In genomic region chr4:106530113-106530482, GRCm38 (mm10) we compare ENCODE assay signal across 12 mouse cellular contexts. TPM values are rescaled to one million over a fixed set of nuclear protein-coding genes. Genes with fewer than 3 reads are reported as not detected.
DNase-seq lines count a peak whose midpoint lies in the region; ATAC-seq and TF ChIP-seq lines count a peak whose summit lies in the region.
"Had no signal": no experiment of that assay in that cellular context is flagged by ENCODE, and none has a peak within 500 bp of the region (broad histone marks: within the 10 kb centered on the region; RNA-seq: fewer than 3 reads in every experiment).

No protein-coding gene starts in this region.

- no peak overlapping the region for H3K9ac ChIP-seq in liver, embryonic 12.5 days
- H3K9ac ChIP-seq in liver, postnatal 0 days (replicated peaks): no peak overlapping the region
- H3K9ac ChIP-seq in forebrain, postnatal 0 days: no peak overlapping the region
- no peak overlapping the region for H3K9ac ChIP-seq in intestine, embryonic 16.5 days (ENCODE audit: low read depth, low read length)
- no peak overlapping the region for H3K9ac ChIP-seq in stomach, embryonic 15.5 days

- no peak overlapping the region for H3K4me3 ChIP-seq in liver, embryonic 12.5 days
- H3K4me3 ChIP-seq in liver, postnatal 0 days (ENCODE audit: low read depth, low read length): no peak overlapping the region
- H3K4me3 ChIP-seq in forebrain, postnatal 0 days (ENCODE audit: low read depth, low read length): no peak overlapping the region
- no peak overlapping the region for H3K4me3 ChIP-seq in intestine, embryonic 16.5 days (ENCODE audit: low read length)
- H3K4me3 ChIP-seq in stomach, embryonic 15.5 days (replicated peaks): no peak overlapping the region

- TF ChIP-seq CTCF in liver, postnatal 0 days (IDR thresholded peaks at IDR 0.05; ENCODE audit: low read depth): no peak
- no peak for TF ChIP-seq CTCF in forebrain, postnatal 0 days (IDR thresholded peaks at IDR 0.05; ENCODE audit: low read depth)

- 55% methylated on average over 9 of the region's 9 CpGs for WGBS in liver, embryonic 12.5 days (ENCODE audit: insufficient replicate concordance)
- WGBS in liver, postnatal 0 days (ENCODE audit: insufficient replicate concordance): 67% methylated on average over 9 of the region's 9 CpGs
- 63% methylated on average over 9 of the region's 9 CpGs for WGBS in forebrain, postnatal 0 days
- WGBS in intestine, embryonic 16.5 days: 70% methylated on average over 9 of the region's 9 CpGs
- 68% methylated on average over 9 of the region's 9 CpGs for WGBS in stomach, embryonic 15.5 days

- H3K9me3 ChIP-seq in liver, embryonic 12.5 days (replicated peaks): no peaks in the 10 kb centered on the region
- no peaks in the 10 kb centered on the region for H3K9me3 ChIP-seq in liver, postnatal 0 days (ENCODE audit: low read length)
- H3K9me3 ChIP-seq in forebrain, postnatal 0 days (ENCODE audit: low read length): no peaks in the 10 kb centered on the region
- H3K9me3 ChIP-seq in intestine, embryonic 16.5 days (ENCODE audit: control insufficient read depth, low read length): no peaks in the 10 kb centered on the region
- no peaks in the 10 kb centered on the region for H3K9me3 ChIP-seq in stomach, embryonic 15.5 days

- intact Hi-C loops in left cerebral cortex, postnatal 14 days (cut with DNase I): no loop called here

- no peak for DNase-seq in liver, postnatal 0 days
- DNase-seq in forebrain, postnatal 0 days: no peak
- DNase-seq in left cerebral cortex, postnatal 14 days (ENCODE audit: low spot score in 2 of 2): no peak
- no peak for DNase-seq in T-cell, adult 2 months (ENCODE audit: low spot score)

- peak; percentile 38 for ATAC-seq in liver, embryonic 12.5 days
- ATAC-seq in liver, postnatal 0 days: no peak
- 0 out of 2 replicates have a peak, but pooled peaks have one; percentile 12 for ATAC-seq in forebrain, postnatal 0 days
- peak; percentile 26; the same call in 1 of the 2 replicates for ATAC-seq in intestine, embryonic 16.5 days
- 0 out of 2 replicates have a peak, but pooled peaks have one; percentile 18 for ATAC-seq in stomach, embryonic 15.5 days (ENCODE audit: insufficient read depth, low FRiP score, low read depth)

- no peak overlapping the region for H3K4me2 ChIP-seq in liver, embryonic 12.5 days
- H3K4me2 ChIP-seq in liver, postnatal 0 days (ENCODE audit: low read depth, low read length): no peak overlapping the region
- H3K4me2 ChIP-seq in forebrain, postnatal 0 days (ENCODE audit: low read depth): no peak overlapping the region
- H3K4me2 ChIP-seq in intestine, embryonic 16.5 days (ENCODE audit: low read depth, low read length): no peak overlapping the region
- H3K4me2 ChIP-seq in stomach, embryonic 15.5 days: no peak overlapping the region

- H3K27ac ChIP-seq in liver, embryonic 12.5 days: no peak overlapping the region
- H3K27ac ChIP-seq in liver, postnatal 0 days (ENCODE audit: low read depth): no peak overlapping the region
- H3K27ac ChIP-seq in forebrain, postnatal 0 days (ENCODE audit: low read depth, low read length): no peak overlapping the region
- no peak overlapping the region for H3K27ac ChIP-seq in intestine, embryonic 16.5 days (ENCODE audit: low read length)
- no peak overlapping the region for H3K27ac ChIP-seq in stomach, embryonic 15.5 days
- H3K27ac ChIP-seq: macrophage had no signal

- H3K27me3 ChIP-seq in liver, embryonic 12.5 days (replicated peaks): peaks cover 3% of the 10 kb centered on the region; the same call in 1 of the 2 replicates
- H3K27me3 ChIP-seq in liver, postnatal 0 days (ENCODE audit: insufficient read depth, low read length): no peaks in the 10 kb centered on the region
- no peaks in the 10 kb centered on the region for H3K27me3 ChIP-seq in forebrain, postnatal 0 days (ENCODE audit: insufficient read depth, low read length)
- H3K27me3 ChIP-seq in intestine, embryonic 16.5 days (replicated peaks; ENCODE audit: control insufficient read depth, insufficient read depth, low read length): no peaks in the 10 kb centered on the region
- no peaks in the 10 kb centered on the region for H3K27me3 ChIP-seq in stomach, embryonic 15.5 days (replicated peaks)

- TF ChIP-seq EP300 in liver, postnatal 0 days (IDR thresholded peaks at IDR 0.05; ENCODE audit: low read depth): no peak

- H3K4me1 ChIP-seq in liver, embryonic 12.5 days: peaks cover 7% of the 10 kb centered on the region
- peaks cover 11% of the 10 kb centered on the region for H3K4me1 ChIP-seq in liver, postnatal 0 days (ENCODE audit: insufficient read depth)
- no peaks in the 10 kb centered on the region for H3K4me1 ChIP-seq in forebrain, postnatal 0 days (ENCODE audit: insufficient read depth)
- H3K4me1 ChIP-seq in intestine, embryonic 16.5 days (ENCODE audit: control insufficient read depth, insufficient read depth, low read length): 0 out of 2 replicates have a peak, but pooled peaks cover 3% of the 10 kb centered on the region
- no peaks in the 10 kb centered on the region for H3K4me1 ChIP-seq in stomach, embryonic 15.5 days

- no peaks in the 10 kb centered on the region for H3K36me3 ChIP-seq in liver, embryonic 12.5 days
- no peaks in the 10 kb centered on the region for H3K36me3 ChIP-seq in liver, postnatal 0 days (replicated peaks; ENCODE audit: insufficient read depth, low read length)
- H3K36me3 ChIP-seq in forebrain, postnatal 0 days (ENCODE audit: insufficient read depth): no peaks in the 10 kb centered on the region
- no peaks in the 10 kb centered on the region for H3K36me3 ChIP-seq in intestine, embryonic 16.5 days (ENCODE audit: control insufficient read depth, insufficient read depth, low read length)
- H3K36me3 ChIP-seq in stomach, embryonic 15.5 days: no peaks in the 10 kb centered on the region

RNA-seq across cellular contexts. Expression of gene Dhcr24, which starts 30.7 kb away (rescaled TPM):
- 5.8 and 5.9 TPM in 2 replicates for polyA plus RNA-seq in liver, embryonic 12.5 days (2016; fragmentation: Nextera tagmentation; extraction: Ambion mirVana)
- 13.6 and 17.1 TPM in 2 replicates for polyA plus RNA-seq in liver, postnatal 0 days (2015; fragmentation: Nextera tagmentation; extraction: Ambion mirVana)
- total RNA-seq in forebrain, postnatal 0 days (2014; rRNA removed): 101 and 105 TPM in 2 replicates
- polyA plus RNA-seq in forebrain, postnatal 0 days (2015; fragmentation: Nextera tagmentation; extraction: Ambion mirVana): 7.0 and 7.7 TPM in 2 replicates
- polyA plus RNA-seq in intestine, embryonic 16.5 days (2015; fragmentation: Nextera tagmentation; extraction: Ambion mirVana): 5.5 and 6.4 TPM in 2 replicates
- polyA plus RNA-seq in stomach, embryonic 15.5 days (2015; fragmentation: Nextera tagmentation; extraction: Ambion mirVana): 6.3 and 7.7 TPM in 2 replicates
- total RNA-seq in left cerebral cortex, postnatal 14 days (2021): 100 to 1,000 TPM; 112 to 119 TPM

RNA-seq across cellular contexts. Expression of gene Bsnd, which starts 38.0 kb away (rescaled TPM):
- not detected in 2 replicates for polyA plus RNA-seq in liver, embryonic 12.5 days (2016; fragmentation: Nextera tagmentation; extraction: Ambion mirVana)
- not detected in 2 replicates for polyA plus RNA-seq in liver, postnatal 0 days (2015; fragmentation: Nextera tagmentation; extraction: Ambion mirVana)
- not detected in 2 replicates for total RNA-seq in forebrain, postnatal 0 days (2014; rRNA removed)
- not detected in 2 replicates for polyA plus RNA-seq in forebrain, postnatal 0 days (2015; fragmentation: Nextera tagmentation; extraction: Ambion mirVana)
- polyA plus RNA-seq in intestine, embryonic 16.5 days (2015; fragmentation: Nextera tagmentation; extraction: Ambion mirVana): not detected in 2 replicates
- polyA plus RNA-seq in stomach, embryonic 15.5 days (2015; fragmentation: Nextera tagmentation; extraction: Ambion mirVana): not detected in 2 replicates
- not detected for total RNA-seq in left cerebral cortex, postnatal 14 days (2021)
- total RNA-seq: common myeloid progenitor, adult 5-6 weeks; left cerebral cortex, postnatal 25 days; neutrophil, adult 5-6 weeks had no signal
- polyA plus RNA-seq: heart, embryonic 14.5 days; macrophage had no signal
